Mouse (Mus musculus): ENCODE data around the gene Kmt5a. TPM values are rescaled to one million over a fixed set of nuclear protein-coding genes. Genes with fewer than 3 reads are reported as not detected.
"Not testable (repeated sequence)": the region's sequence is repeated elsewhere in the genome, so short reads cannot be mapped to it uniquely, and the experiment has no call there.

Kmt5a gene
- polyA plus RNA-seq, 1 experiment from 2014 or later, result 18.0 TPM

DNA sequence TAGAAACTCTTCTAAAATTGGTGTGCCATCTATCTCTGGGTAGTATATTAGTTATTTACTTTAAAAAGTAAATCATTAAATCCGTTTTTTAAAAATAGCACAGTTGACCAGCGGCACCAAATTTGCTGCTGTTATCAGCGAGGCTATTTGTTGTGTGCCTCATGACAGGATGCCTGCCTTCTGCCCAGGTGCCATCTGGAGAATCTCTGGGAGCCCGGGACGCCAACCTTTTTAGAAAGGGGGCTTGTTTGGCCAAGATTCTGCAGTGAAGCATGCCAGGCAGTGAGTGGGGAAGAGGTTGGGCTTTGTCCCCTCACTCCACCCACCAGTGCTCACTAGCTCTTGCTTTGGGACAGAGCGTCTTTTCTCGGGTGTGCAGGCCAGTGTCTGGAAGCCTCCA lies 10.3 kb downstream of the Kmt5a start:
- peaks cover 5% of the 10 kb centered on the region; the same call in 1 of the 2 replicates for H3K4me1 ChIP-seq (ENCODE audit: insufficient read depth, low read depth, low read length)
- 81% methylated on average over 7 of the region's 7 CpGs for WGBS
- H3K9ac ChIP-seq (replicated peaks; ENCODE audit: low read depth), result no peak overlapping the region
- DNase-seq (ENCODE audit: low spot score), result no peak
- H3K36me3 ChIP-seq (ENCODE audit: insufficient read depth, low read length), result peaks cover 13% of the 10 kb centered on the region
- H3K4me2 ChIP-seq (replicated peaks; ENCODE audit: low read depth, low read length), result no peak overlapping the region
- no peak for TF ChIP-seq EP300 (IDR thresholded peaks at IDR 0.05)
- TF ChIP-seq CTCF (IDR thresholded peaks at IDR 0.05), result no peak
- H3K27ac ChIP-seq (ENCODE audit: low read length), result no peak overlapping the region
- no peaks in the 10 kb centered on the region for H3K27me3 ChIP-seq (replicated peaks; ENCODE audit: insufficient read depth, low read length)
- no peak for ATAC-seq
- no peak overlapping the region for H3K4me3 ChIP-seq (ENCODE audit: low read depth, low read length)
- H3K9me3 ChIP-seq (ENCODE audit: low read length), result no peaks in the 10 kb centered on the region

DNA sequence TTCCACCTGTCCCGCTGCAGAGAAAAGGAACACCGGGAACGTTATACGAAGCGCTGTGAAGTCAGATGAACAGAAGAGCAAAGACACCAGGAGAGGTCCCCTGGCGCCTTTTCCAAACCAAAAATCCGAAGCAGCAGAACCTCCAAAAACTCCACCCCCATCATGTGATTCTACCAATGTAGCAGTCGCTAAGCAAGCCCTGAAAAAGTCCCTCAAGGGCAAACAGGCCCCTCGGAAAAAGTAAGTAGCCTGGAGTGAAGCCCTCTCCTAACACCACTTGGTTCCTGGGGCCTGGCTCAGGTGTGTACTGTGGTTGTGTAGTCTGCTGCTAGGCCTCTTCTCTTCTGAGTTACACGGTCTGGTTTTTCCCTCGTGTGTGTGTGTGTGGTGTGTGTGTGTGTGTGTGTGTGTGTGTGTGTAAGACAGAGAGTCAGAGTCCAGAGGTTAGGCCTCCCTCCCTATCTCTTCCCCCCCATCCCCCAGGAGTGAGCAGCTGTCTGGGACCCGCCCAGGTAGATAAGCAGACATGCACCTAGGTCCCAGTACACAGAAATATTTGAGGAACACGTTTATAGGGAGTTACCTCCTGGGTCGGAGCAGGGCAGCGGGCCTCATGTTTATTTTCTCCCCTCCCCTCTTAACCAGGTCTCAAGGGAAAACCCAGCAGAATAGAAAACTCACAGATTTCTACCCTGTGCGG lies 11.1 kb downstream of the Kmt5a start:
- Histone ChIP-seq H3K4me3 (ENCODE audit: low read depth, low read length) (no peak overlapping the region), H3K4me1 (ENCODE audit: insufficient read depth, low read depth, low read length) (peaks cover 5% of the 10 kb centered on the region; the same call in 1 of the 2 replicates), H3K36me3 (ENCODE audit: insufficient read depth, low read length) (peaks cover 13% of the 10 kb centered on the region), H3K27ac (ENCODE audit: low read length) (peak overlapping the region; percentile 32; the same call in 1 of the 2 replicates), H3K27me3 (replicated peaks; ENCODE audit: insufficient read depth, low read length) (no peaks in the 10 kb centered on the region), H3K4me2 (replicated peaks; ENCODE audit: low read depth, low read length) (no peak overlapping the region), H3K9me3 (ENCODE audit: low read length) (no peaks in the 10 kb centered on the region), H3K9ac (replicated peaks; ENCODE audit: low read depth) (no peak overlapping the region)
- ATAC-seq (no peak), DNase-seq (ENCODE audit: low spot score) (no peak)
- TF ChIP-seq EP300 (IDR thresholded peaks at IDR 0.05), result no peak
- TF ChIP-seq CTCF (IDR thresholded peaks at IDR 0.05), result no peak
- WGBS, result 73% methylated on average over 16 of the region's 16 CpGs

DNA sequence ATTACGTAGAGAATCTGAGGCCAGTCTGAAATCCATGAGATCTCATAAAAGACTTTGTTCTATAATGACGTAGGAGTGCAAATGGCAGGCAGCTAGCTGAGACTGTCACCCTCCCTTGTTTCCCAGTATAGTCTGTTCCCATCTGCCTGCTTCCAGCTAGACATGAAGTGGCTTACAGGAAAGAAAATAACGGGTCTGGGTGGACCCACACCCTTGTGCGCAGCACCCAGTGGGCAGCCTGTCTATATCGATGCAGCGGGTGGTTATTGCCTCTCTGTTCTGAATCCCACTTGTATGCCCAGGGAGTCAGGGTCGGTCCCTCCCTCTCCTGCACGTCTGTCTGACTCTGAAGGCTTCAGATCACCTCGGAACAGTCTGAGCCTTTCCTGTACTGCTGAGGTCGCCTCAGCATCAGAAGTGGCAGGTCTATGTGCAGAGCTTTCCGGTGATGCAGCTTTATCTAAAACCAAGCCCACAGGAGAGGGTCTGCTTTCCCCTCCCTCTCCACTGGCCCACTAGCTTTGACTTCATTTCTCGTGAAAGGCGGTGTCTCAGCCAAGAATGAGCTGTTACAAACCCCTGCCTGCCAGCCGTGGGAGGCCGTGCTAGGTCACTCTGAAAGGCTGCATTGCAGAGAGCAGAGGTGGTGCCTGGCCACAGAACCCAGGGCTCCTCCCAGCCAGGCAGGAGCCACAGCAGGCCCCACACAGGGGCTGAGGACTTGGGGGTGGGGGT lies 12.9 kb downstream of the Kmt5a start:
- Histone ChIP-seq H3K4me2 (replicated peaks; ENCODE audit: low read depth, low read length) (no peak overlapping the region), H3K9ac (replicated peaks; ENCODE audit: low read depth) (no peak overlapping the region), H3K4me3 (ENCODE audit: low read depth, low read length) (no peak overlapping the region), H3K36me3 (ENCODE audit: insufficient read depth, low read length) (peaks cover 13% of the 10 kb centered on the region), H3K9me3 (ENCODE audit: low read length) (no peaks in the 10 kb centered on the region), H3K27me3 (replicated peaks; ENCODE audit: insufficient read depth, low read length) (no peaks in the 10 kb centered on the region), H3K27ac (ENCODE audit: low read length) (no peak overlapping the region), H3K4me1 (ENCODE audit: insufficient read depth, low read depth, low read length) (no peaks in the 10 kb centered on the region)
- WGBS, result 76% methylated on average over 15 of the region's 15 CpGs
- no peak for DNase-seq (ENCODE audit: low spot score)
- no peak for TF ChIP-seq EP300 (IDR thresholded peaks at IDR 0.05)
- no peak for TF ChIP-seq CTCF (IDR thresholded peaks at IDR 0.05)
- ATAC-seq, result no peak

DNA sequence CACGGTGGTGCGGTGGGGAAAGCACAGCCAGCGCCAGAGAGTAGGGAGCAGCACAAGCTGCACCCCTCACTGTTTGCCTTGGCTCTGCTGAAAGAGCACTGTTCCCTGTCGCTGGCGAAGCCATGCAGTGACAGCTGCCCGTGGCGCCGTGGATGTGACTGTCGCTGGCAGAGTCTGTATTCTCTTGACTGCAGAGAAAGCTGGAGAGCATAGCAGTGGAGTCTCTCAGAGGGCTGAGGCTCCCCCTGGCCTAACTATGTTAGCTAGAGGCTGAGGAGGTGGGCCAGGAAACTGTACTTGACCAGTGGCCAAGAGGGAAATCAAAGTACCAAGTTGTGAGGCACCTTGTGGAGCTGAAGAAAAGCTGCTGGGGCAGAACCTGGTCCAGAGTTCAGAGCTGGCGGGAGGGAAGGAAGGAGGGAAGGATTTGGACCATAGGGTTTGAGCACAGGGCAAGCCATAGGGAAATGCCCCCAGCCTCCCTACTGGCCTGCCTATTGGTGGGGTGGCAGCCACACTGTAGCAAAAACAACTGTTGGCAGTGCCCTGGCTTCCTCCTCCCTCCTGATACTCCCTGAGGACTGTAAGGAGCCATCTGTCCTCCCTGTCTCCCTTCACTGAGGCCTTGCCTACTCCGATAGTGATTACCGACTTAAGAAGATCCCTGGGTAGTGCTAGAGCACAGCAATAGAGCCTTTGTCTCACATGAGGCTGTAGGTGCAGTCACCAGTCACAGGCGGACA lies 13.8 kb downstream of the Kmt5a start:
- ATAC-seq (no peak), DNase-seq (ENCODE audit: low spot score) (no peak)
- no peak overlapping the region for H3K27ac ChIP-seq (ENCODE audit: low read length)
- H3K36me3 ChIP-seq (ENCODE audit: insufficient read depth, low read length), result peaks cover 11% of the 10 kb centered on the region
- no peaks in the 10 kb centered on the region for H3K4me1 ChIP-seq (ENCODE audit: insufficient read depth, low read depth, low read length)
- TF ChIP-seq CTCF (IDR thresholded peaks at IDR 0.05) (no peak), EP300 (IDR thresholded peaks at IDR 0.05) (no peak)
- no peak overlapping the region for H3K9ac ChIP-seq (replicated peaks; ENCODE audit: low read depth)
- H3K9me3 ChIP-seq (ENCODE audit: low read length), result no peaks in the 10 kb centered on the region
- no peak overlapping the region for H3K4me2 ChIP-seq (replicated peaks; ENCODE audit: low read depth, low read length)
- H3K4me3 ChIP-seq (ENCODE audit: low read depth, low read length), result no peak overlapping the region
- 86% methylated on average over 13 of the region's 13 CpGs for WGBS
- no peaks in the 10 kb centered on the region for H3K27me3 ChIP-seq (replicated peaks; ENCODE audit: insufficient read depth, low read length)

DNA sequence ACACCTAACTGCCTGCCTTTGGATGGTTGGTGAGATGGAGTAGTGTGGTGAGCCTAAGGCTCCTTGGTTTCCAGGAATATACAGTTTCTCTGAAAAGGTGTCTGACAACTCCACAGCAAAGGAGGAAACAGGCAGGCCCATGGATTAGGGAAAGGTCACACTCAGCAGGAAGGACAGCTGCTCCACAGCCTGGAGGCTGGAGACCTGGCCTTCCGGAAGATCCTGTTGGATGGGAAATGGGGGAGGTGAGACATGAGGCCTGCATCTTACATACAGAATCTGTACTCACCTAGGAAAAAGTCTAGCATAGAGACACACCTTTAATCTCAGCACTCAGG lies 14.3 kb downstream of the Kmt5a start:
- TF ChIP-seq CTCF (IDR thresholded peaks at IDR 0.05), result no peak
- no peak for TF ChIP-seq EP300 (IDR thresholded peaks at IDR 0.05)
- peaks cover 11% of the 10 kb centered on the region for H3K36me3 ChIP-seq (ENCODE audit: insufficient read depth, low read length)

DNA sequence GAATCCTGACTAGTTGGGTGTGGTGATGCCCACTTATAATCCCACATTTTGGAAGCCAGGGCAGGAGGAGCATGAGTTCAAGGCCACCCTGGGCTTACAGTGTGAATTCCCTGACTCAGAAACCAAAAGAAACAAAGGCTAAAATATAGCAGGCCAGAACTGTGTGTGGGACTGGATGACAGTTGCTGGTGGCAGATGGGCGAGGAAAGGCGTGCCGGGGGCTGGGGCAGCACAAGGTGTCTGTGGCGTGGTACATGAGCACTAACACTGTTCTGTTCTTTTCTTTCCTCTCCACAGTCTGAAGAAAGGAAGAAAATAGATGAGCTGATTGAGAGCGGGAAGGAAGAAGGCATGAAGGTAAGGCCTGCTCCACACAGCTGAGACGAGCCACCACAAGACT lies 17.0 kb downstream of the Kmt5a start:
- peaks cover 19% of the 10 kb centered on the region for H3K36me3 ChIP-seq (ENCODE audit: insufficient read depth, low read length)
- 91% methylated on average over 6 of the region's 6 CpGs for WGBS
- TF ChIP-seq CTCF (IDR thresholded peaks at IDR 0.05) (no peak), EP300 (IDR thresholded peaks at IDR 0.05) (no peak)

More for the DNA sequence above, 14.3 kb downstream of the Kmt5a start:
- no peak overlapping the region for H3K4me2 ChIP-seq (replicated peaks; ENCODE audit: low read depth, low read length)
- H3K4me3 ChIP-seq (ENCODE audit: low read depth, low read length), result no peak overlapping the region
- H3K27me3 ChIP-seq (replicated peaks; ENCODE audit: insufficient read depth, low read length), result no peaks in the 10 kb centered on the region
- H3K4me1 ChIP-seq (ENCODE audit: insufficient read depth, low read depth, low read length), result no peaks in the 10 kb centered on the region
- no peak overlapping the region for H3K27ac ChIP-seq (ENCODE audit: low read length)
- H3K9ac ChIP-seq (replicated peaks; ENCODE audit: low read depth), result no peak overlapping the region
- no peak for DNase-seq (ENCODE audit: low spot score)
- no peaks in the 10 kb centered on the region for H3K9me3 ChIP-seq (ENCODE audit: low read length)
- ATAC-seq, result no peak
- WGBS, result 60% methylated on average over 1 of the region's 1 CpGs

DNA sequence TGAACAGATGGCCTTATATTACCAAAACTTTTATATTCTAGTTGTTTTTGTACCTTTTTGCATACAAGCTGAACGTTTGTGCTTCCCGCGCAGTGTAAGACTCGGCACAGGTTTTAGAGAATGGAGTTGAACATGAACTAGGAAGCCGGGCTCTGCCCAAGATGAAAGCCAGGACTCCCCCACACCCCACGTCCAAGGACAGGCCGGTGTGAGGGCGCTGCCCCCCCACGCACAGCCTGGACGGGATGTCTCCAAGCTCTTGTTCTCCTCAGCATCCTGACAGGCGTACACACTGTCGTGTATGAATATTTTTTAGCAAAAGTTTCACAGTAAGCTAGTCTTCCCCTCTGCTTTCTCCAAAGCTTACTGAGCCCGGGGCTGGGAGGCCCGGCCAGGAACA lies 21.2 kb downstream of the Kmt5a start:
- H3K36me3 ChIP-seq (ENCODE audit: insufficient read depth, low read length), result peaks cover 20% of the 10 kb centered on the region

More for the DNA sequence above, 17.0 kb downstream of the Kmt5a start:
- Histone ChIP-seq H3K4me1 (ENCODE audit: insufficient read depth, low read depth, low read length) (no peaks in the 10 kb centered on the region), H3K9me3 (ENCODE audit: low read length) (no peaks in the 10 kb centered on the region), H3K27me3 (replicated peaks; ENCODE audit: insufficient read depth, low read length) (no peaks in the 10 kb centered on the region), H3K27ac (ENCODE audit: low read length) (no peak overlapping the region), H3K4me3 (ENCODE audit: low read depth, low read length) (no peak overlapping the region), H3K9ac (replicated peaks; ENCODE audit: low read depth) (no peak overlapping the region), H3K4me2 (replicated peaks; ENCODE audit: low read depth, low read length) (no peak overlapping the region)
- DNase-seq (ENCODE audit: low spot score) (no peak), ATAC-seq (no peak)

More for the DNA sequence above, 21.2 kb downstream of the Kmt5a start:
- H3K4me3 ChIP-seq (ENCODE audit: low read depth, low read length); H3K4me2 ChIP-seq (replicated peaks; ENCODE audit: low read depth, low read length); H3K9ac ChIP-seq (replicated peaks; ENCODE audit: low read depth); ATAC-seq; H3K9me3 ChIP-seq (ENCODE audit: low read length); H3K27ac ChIP-seq (ENCODE audit: low read length); H3K27me3 ChIP-seq (replicated peaks; ENCODE audit: insufficient read depth, low read length); DNase-seq (ENCODE audit: low spot score); H3K4me1 ChIP-seq (ENCODE audit: insufficient read depth, low read depth, low read length): not testable (repeated sequence)
- 92% methylated on average over 14 of the region's 14 CpGs for WGBS

All from lung, postnatal 0 days (tissue).